Mouse (Mus musculus): ENCODE measurements at regions not wholly inside any gene's neighbourhood (a gene's known extent, or its start where the extent isn't known, plus 50 kb on each side); places are given as distances from the start of the nearest gene placed in this dataset.

DNA sequence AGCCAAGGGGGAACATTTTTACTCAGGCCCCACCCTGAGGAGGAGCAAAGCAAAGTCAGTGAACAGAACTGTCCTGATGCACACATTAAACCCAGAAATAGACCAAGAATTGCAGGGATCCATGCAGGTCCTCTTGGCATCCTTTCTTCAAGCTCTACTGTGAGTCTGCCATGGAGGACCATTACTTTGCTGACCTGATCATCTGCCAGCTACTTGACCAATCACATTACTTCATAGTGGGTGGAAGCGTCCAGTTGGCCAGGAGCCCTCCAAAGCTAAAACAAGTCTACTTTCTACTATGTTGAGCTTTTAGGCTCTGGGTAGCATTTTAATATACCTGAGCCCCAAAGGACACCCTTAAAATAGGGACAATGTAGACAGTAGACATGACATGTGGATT lies 98.6 kb upstream of the Lgalsl start:
- DNase-seq (ENCODE audit: extremely low spot score): no peak

DNA sequence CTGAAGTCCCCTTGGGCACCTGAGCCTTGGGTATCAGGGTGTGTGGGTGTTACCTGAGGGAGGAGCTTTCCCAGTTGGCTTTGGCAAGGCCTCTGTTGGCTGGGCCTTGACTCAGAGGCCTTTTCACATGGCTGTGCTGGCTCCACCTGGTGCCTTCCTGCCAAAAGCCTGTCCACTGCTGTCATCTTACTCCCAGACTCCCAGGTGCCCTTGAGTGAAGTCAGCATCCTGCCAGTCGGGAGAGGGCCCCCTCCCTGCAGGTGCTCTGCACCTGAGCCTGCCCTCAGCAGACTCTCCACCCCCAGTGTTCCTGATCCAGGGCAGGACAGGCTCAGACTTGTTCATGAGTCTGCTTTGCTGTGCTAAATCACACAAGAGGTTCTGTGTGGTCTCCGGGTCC lies 99.2 kb upstream of the Lgalsl start:
- DNase-seq (ENCODE audit: extremely low spot score): no peak

DNA sequence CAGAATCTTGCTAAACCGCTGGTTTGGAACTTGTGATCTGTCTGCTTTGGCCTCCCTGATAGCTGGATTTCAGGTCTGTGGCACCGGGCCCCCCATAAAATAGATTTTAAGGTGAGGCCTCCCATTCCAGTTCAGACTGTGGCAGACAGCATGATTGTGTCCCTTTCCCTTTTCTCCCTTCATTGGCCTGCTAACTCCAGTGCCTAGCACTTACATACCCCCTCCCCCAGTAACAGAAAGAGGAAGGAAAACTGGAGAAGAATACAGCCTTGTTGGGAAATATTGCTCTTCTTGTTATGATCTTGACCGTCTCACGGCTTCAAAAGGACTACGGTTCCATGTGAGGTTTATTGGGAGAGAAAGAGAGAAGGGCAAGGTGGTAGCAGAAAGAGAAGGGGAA lies 99.7 kb upstream of the Lgalsl start:
- DNase-seq (ENCODE audit: extremely low spot score): no peak

DNA sequence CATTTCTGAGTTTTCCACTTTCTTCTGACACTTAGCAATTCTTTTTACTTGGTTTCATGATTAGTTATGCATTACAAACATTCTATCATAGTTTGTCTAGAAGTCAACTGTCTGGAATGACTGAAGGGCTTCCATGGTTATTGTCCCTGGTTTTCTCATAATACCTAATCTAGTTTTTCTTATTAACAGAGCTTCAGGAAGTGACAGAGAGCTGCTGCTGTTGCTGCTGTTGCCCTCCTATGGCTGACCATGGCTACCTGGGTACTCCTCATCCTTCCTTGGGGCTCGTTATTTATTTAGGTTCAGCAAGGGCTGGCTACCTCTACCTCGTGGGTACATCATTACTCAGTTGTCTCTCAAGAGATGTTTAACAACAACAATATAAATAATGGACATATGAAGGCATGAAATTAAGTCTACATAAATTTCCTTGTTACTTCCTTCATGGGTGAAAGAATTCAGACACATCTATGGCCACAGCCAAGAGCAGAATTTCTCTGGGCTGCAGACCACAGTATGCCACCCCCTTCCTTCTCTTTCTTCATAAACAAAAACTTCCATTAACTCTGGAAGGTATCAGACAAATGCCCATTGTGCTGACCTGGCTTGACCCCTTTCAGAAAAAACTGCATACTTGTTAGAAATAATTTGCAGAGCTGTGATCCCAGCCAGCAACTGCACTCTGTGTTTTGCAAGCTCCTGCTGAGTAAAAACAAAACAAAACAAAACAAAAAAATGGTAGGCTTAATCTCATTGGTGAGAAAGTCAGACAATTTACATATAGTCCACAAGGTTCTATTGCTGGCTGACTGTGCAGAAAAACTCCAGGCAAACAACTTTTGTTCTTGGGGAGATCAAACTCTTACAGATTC lies 103.6 kb upstream of the Lgalsl start:
- no peak for DNase-seq (ENCODE audit: extremely low spot score)

DNA sequence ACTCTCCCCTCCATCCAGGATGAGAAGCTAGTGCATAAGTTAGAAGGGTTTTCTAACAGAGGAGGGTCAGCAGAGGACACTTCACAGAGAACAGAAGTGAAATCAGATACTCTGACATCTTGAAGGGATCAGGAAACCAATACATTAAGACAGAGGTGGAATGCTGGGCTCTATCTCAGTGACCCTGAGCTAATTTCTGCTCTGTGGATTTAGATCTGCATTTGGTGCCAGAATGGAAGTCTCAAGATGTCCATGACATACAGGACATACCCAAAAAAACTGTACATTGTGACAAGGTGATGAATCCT lies 104.2 kb upstream of the Lgalsl start:
- no peak for DNase-seq (ENCODE audit: extremely low spot score)

DNA sequence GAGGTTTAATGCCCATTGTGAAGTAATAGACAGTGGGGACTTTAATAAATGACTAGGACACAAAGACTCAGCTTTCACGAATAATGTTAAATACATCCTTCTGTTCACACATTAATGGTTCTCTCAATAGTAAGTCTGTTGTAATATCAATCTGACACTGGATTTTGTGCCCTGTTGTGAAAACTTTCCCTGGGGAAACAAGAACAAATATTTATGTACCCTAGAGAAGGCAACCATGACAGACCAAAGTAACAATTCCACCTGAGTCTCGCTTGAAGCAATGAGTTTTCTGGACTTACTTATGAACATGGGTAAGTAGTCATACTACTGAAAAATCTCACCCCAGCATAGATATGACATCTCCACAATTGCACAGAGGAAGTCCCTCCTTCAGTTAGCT lies 105.1 kb upstream of the Lgalsl start:
- no peak for DNase-seq (ENCODE audit: extremely low spot score)

DNA sequence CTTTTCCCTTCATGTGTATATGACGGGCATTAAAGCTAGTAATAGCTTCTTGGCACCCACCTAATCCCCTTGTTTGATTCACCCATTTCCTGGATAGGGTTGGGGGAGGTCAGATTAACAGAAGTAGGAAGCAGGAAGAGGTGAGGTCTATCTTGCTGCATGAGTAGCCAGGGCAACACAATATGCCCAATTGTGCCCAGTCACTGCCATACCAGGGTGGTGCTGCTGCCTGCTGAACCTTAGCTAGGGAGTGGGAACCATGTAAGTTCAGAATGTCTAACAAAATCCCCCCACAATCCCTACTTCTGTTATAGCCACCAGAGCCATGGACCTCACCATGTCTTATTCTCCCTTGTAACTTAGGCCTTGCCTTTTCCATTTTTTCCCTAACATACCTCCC lies 106.1 kb upstream of the Lgalsl start:
- DNase-seq (ENCODE audit: extremely low spot score): no peak

DNA sequence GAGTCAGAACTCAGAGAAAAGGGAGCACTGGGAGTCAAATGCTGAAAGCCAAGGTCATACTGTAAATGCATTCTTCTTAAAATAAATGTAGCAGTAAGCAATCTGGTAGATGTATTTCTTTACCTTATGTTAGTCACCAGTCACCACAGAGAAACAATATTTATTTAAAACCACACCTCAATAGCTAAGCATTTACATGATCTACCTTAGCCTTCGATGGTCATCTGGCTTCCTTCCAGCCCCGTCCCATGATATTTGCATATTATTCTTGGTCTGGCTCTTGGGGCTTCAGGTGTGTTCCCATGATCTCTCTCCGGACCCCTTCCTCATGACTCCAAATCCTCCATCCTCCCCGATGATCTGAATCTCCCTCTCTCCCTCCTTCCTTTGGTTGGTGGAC lies 107.1 kb upstream of the Lgalsl start:
- DNase-seq (ENCODE audit: extremely low spot score): no peak

DNA sequence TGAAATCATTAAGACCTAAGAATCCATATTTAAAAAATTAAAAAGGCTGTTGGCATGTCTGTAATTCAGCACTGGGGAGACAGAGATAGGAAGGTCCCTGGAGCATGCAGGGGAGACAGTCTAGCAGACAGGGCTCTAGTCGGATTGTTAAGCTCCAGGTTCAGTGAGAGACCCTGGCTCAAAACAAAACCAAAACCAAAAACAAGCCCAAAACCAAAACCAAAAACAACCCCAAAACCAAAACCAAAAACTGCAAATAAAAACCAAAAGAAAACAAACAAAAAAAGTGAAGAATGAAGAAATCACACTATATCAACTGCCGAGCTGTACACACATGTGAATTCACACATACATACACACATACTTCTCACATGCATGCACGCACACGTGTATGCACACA lies 108.8 kb upstream of the Lgalsl start:
- DNase-seq (ENCODE audit: extremely low spot score): no peak

DNA sequence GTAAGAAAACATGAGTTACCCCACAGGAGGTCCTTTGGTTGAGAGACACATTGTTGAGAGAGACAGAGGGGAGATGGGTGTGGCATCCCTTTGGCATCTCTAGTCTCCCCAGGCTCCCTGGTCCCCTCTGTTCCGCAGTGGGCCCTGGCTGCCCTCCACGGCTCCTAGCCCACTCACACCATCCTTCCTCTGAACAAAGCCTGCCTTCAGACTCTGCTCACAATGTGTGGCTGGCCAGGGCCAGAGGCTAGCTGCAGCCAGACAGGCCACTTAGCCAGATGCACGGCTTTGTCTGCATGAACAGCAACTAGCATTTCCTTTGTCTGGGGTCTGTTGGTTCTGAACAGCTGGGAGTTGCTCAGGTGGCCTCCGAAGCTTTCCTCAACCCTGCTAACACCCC lies 110.7 kb upstream of the Lgalsl start:
- no peak for DNase-seq (ENCODE audit: extremely low spot score)

DNA sequence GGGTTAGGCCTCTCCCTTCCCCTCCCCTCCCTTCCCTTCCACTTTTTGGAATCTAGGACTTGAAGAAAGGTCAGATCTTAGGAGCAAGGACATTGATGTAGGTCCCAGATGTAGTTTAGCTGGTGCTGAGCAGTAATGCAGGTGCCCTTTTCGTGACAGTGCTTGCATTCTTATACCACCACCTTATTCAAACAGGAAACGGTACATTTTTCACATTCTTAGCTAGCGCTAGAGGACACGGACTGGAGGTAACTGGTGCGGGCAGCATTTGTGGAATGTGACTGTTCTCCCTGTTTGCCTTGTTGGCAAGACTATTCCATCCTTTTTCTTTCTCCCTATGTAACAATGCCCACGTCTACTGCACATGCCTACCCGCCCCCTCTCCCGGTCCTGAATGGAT lies 124.7 kb upstream of the Lgalsl start:
- DNase-seq (ENCODE audit: extremely low spot score): no peak

DNA sequence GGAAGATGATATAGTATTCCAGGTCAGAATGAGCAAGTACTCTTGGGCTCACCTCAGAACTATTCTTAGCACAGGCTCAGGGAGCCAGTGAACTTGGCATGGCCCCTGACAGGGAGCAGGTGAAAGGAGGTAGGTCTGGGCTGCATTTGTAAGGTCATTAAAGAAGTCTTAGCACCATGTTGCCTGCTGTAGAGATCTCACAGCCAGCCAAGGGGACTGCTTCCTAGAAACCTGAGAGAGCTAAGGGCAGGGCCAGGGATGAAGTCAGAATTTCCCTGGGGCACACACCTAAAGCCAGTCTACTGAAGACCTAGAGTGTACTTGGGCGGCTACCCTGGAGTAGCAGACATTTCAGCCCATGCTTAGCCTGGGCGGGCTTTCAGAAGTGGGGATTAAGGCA lies 126.9 kb upstream of the Lgalsl start:
- peak; percentile 19 for DNase-seq (ENCODE audit: extremely low spot score)

DNA sequence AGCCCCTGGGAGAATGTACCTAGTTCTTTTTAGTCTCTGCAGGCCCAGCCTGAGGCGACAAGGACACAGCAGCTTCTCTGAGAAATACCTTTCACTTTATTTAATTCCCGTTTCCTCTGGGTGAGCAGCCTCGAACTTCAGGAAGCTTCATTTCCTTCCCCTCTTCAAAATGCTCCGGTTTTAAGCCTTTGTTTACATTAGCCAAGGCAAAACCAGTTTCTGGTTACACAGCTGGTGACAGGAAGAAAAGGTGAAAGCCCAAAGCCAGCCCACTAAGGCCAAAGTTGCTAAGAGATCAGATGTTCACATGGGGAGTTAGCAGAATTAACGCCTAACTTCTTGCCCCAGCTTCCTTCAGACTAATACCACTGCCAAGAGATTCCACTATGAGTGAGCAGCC lies 127.4 kb upstream of the Lgalsl start:
- DNase-seq (ENCODE audit: extremely low spot score): peak; percentile 47

DNA sequence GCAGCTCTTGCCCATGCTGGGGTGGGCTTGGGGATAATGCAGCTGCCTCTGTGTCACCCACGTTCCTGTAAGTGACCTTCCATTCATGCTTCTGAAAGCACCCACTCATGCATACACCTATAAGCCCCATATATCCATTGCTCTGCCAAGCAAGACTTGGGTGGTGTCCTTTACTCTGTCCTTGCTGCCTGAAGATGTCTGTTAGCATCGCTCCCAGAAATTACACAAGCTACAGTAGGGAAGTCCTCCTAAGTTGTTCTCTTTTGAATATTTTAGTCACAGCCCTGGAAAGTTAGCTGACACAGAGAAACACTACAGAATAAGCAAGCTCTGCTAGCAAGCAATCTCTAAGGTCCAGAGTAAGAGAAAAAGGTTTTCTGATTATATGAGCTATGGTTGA lies 129.2 kb upstream of the Lgalsl start:
- no peak for DNase-seq (ENCODE audit: extremely low spot score)

DNA sequence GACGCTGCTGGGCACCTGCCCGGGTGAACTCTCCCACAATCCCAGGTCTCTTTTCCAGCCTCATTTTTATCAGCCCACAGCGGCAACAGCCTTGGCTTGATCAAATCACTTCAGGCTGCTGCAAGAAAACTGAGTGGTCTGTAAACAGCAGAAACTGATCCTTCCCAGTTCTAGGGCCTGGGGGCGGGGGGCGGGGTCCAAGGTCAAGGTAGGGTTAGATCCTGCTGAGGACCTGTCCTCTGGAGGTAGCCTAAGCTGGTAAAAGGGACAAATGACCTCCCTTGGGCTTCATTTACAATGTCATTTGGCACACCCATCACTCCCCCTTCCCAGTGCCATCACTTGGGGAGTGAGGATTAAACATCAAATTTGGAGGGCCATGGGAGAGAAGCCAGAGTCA lies 129.9 kb upstream of the Lgalsl start:
- no peak for DNase-seq (ENCODE audit: extremely low spot score)

DNA sequence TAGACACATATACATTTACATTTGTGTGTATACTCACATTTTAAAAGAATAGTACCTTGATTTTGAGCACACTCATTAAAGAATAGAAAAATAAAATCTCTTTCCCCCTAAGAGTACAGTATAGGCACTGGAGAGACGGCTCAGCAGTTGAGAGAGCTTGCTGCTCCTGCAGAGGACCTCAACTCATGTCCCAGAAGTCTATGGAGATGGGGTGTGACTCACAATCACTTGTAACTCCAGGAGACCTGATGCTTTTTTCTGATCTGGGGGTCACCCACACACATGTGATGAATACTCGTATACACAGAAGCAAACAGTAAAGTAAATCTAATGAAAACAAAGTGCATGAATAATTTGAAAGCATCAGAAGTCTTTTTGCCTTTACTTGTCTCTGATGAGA lies 129.5 kb upstream of the Peli1 start:
- no peak for DNase-seq (ENCODE audit: extremely low spot score)

DNA sequence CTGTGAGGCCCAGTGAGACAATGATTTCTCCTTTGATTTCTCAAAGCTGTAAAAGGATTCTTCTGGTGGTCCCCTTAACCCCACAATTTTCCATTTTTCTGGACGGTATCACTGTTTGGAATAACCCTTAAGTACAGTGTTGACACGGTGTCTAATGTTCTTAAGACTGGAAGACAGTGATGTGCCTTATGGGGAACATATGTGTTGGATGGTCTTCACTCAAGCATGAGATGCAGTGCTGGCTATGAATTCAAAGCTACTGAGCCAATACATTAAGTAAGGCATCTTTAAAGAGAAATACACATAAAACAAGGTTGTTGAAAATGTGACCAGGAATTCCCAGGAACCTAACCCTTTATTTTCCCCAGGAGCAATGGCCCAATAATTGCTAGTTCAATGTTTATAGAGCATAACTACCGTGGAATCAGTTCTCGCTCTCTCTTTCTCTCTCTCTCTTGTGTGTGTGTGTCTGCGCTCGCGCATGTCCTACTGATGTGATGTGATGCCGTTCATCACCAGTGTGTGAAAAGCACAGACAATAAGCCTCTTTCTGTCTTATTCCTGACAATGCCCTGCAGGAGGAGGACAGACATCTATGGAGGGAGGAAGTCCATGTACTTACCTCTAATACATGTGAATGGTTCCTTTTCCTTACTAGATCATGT lies 125.4 kb upstream of the Peli1 start:
- DNase-seq (ENCODE audit: extremely low spot score): no peak

DNA sequence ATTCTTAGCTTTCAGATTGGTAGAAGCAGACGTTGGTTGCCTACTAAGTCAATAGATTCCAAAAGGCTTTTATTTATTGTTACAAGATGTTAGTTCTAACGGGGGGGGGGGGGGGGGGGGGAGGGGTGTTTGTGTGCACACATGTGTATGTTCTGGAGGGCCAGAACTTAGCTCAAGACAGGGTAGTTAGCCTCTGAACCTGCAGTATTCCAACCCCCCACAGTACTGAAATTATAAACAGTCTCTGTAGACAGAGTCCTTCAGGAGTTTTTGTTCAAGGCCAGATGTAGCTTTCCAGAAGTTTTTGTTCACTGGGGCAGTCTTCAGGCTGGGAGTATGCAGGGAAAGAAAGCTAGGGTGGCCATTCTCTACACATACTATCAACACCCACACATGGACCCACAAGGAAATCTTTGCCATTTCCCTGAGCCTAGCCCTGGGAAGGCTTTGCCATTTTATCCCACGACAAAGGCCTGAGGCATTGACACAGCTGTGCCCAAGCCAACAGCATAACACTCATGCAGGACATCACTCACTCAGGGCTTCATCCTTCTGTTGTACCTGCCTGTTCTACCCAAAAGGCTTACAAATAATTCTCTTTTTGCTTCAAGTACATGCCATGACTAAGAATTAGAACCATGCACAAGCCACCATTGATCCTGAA lies 123.6 kb upstream of the Peli1 start:
- no peak for DNase-seq (ENCODE audit: extremely low spot score)

DNA sequence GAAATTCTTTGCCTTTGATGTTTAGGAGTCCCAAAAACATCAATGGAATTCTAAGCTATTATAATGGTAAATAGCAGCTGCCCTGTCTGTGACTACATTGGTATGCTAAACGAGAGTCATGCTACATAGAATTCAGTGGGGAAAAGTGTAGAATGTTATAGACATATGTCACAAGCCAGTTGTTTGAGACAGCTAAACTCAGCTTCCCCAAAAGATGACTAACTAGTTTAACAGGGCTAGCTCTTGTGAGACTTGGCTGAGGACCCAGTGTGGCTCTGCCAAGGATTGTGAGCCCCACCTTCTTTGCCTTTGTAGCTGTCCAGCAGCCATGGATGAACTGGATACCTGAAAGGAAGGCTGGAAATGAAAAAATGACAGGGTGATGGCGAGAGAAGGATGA lies 122.8 kb upstream of the Peli1 start:
- no peak for DNase-seq (ENCODE audit: extremely low spot score)

DNA sequence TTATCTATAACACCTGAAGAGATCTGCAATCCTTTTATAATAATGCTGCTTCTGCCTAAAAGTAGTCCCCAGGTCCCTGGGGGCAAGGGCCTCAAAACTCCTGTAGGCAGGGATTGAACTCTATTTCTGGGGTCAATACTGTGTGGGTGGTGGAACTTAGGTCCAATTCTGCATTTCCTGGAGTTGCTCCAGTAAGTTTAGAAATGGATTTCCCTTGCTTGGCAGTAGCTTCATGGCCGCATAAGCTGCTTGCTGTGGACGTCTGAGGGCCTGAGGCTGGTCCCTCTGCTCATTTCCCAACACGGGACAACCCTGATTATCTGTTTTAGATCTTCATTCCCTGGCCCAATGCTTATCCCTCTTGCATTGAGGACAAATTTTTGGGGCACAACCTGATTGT lies 118.0 kb upstream of the Peli1 start:
- DNase-seq (ENCODE audit: extremely low spot score): no peak

DNA sequence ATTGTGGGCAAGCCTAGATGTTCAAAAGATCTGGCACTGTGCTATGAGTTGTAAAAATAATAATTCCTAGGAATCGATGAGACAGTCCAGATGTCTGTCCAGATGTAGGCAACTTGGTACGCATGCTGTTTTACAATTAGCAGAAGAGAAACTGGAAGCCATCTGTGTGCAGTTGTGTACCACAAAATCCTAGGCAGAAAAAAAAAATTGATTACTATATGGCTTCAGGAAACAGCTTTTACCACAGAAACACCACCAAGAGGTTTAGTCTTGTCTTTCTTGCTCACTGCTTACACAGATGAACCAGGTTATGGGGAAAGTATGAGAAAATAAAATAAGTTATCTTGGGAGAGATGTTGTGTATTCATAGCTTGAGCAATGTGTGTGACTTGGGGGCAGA lies 109.5 kb upstream of the Peli1 start:
- no peak for DNase-seq (ENCODE audit: extremely low spot score)

DNA sequence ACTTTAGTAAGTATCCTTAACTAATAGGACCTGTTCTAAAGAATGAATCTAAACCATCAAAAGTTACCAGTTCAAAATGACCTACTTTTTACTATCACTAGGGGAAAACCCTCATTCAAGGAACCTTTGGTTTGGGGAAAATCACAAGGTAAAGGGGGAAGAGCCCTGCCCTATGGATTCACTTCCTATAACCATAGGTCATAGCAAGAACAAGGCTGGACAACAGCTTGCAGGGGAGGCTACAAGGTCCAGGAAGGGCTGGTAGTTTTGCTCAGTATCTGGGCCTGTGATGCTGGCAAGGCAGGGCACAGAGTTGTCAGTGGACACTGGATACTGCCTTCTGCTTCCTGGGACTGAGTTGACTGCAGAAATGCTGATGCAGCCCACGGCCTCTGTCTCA lies 109.1 kb upstream of the Peli1 start:
- DNase-seq (ENCODE audit: extremely low spot score): no peak

DNA sequence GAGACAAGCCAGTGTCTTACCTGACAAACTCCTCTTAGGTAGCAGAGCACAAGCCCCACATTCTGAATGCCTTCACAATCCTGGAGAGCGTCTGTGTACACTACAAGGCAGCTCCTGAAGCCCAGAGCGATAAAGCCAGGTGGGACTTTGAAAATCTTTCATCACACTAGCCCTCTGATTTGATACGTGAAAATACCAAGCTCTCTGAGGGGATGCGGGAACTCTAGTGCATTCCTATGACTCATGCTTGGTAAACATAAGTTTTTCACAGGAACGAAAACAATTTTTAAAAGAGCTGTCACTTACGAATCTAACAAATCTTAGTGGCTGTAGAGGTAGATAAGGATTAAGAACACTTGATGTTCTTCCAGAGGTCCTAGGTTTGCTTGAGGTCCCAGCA lies 108.6 kb upstream of the Peli1 start:
- no peak for DNase-seq (ENCODE audit: extremely low spot score)

Data from embryo, embryonic 9.5 days (tissue).